Mouse (Mus musculus): ENCODE results near the gene Gm13276. TPM values are rescaled to one million over a fixed set of nuclear protein-coding genes. Genes with fewer than 3 reads are reported as not detected.

Gene Gm13276
- polyA plus RNA-seq, 1 experiment from 2014 or later, result not detected

Other genes starting within 250 kb of the Gm13276 start
- not detected for gene Ifna15, start 227.5 kb upstream of the Gm13276 start, polyA plus RNA-seq (2014; fragmentation: Illumina TruSeq; extraction: RNeasy Lipid Tissue Mini Kit (QIAGEN cat#74804); ENCODE audit: low read depth, low replicate concordance)
- not detected for gene Ifna14, start 213.9 kb upstream of the Gm13276 start, polyA plus RNA-seq (2014; fragmentation: Illumina TruSeq; extraction: RNeasy Lipid Tissue Mini Kit (QIAGEN cat#74804); ENCODE audit: low read depth, low replicate concordance)
- gene Ifna9, start 193.3 kb upstream of the Gm13276 start, polyA plus RNA-seq (2014; fragmentation: Illumina TruSeq; extraction: RNeasy Lipid Tissue Mini Kit (QIAGEN cat#74804); ENCODE audit: low read depth, low replicate concordance), result not detected
- not detected for gene Ifna12, start 182.3 kb upstream of the Gm13276 start, polyA plus RNA-seq (2014; fragmentation: Illumina TruSeq; extraction: RNeasy Lipid Tissue Mini Kit (QIAGEN cat#74804); ENCODE audit: low read depth, low replicate concordance)
- not detected for gene C87499, start 151.3 kb upstream of the Gm13276 start, polyA plus RNA-seq (2014; fragmentation: Illumina TruSeq; extraction: RNeasy Lipid Tissue Mini Kit (QIAGEN cat#74804); ENCODE audit: low read depth, low replicate concordance)
- not detected for gene Ifna13, start 141.2 kb upstream of the Gm13276 start, polyA plus RNA-seq (2014; fragmentation: Illumina TruSeq; extraction: RNeasy Lipid Tissue Mini Kit (QIAGEN cat#74804); ENCODE audit: low read depth, low replicate concordance)
- not detected for gene Ifna16, start 108.8 kb upstream of the Gm13276 start, polyA plus RNA-seq (2014; fragmentation: Illumina TruSeq; extraction: RNeasy Lipid Tissue Mini Kit (QIAGEN cat#74804); ENCODE audit: low read depth, low replicate concordance)
- not detected for gene Ifna2, start 101.8 kb upstream of the Gm13276 start, polyA plus RNA-seq (2014; fragmentation: Illumina TruSeq; extraction: RNeasy Lipid Tissue Mini Kit (QIAGEN cat#74804); ENCODE audit: low read depth, low replicate concordance)
- gene Ifnab, start 94.3 kb upstream of the Gm13276 start, polyA plus RNA-seq (2014; fragmentation: Illumina TruSeq; extraction: RNeasy Lipid Tissue Mini Kit (QIAGEN cat#74804); ENCODE audit: low read depth, low replicate concordance), result not detected
- gene Gm26566, start 63.9 kb upstream of the Gm13276 start, polyA plus RNA-seq (2014; fragmentation: Illumina TruSeq; extraction: RNeasy Lipid Tissue Mini Kit (QIAGEN cat#74804); ENCODE audit: low read depth, low replicate concordance), result not detected
- gene Klhl9, start 63.2 kb upstream of the Gm13276 start, polyA plus RNA-seq (2014; fragmentation: Illumina TruSeq; extraction: RNeasy Lipid Tissue Mini Kit (QIAGEN cat#74804); ENCODE audit: low read depth, low replicate concordance), result 132 TPM
- not detected for gene Gm13271, start 30.8 kb upstream of the Gm13276 start, polyA plus RNA-seq (2014; fragmentation: Illumina TruSeq; extraction: RNeasy Lipid Tissue Mini Kit (QIAGEN cat#74804); ENCODE audit: low read depth, low replicate concordance)
- not detected for gene Gm13283, start 25.6 kb upstream of the Gm13276 start, polyA plus RNA-seq (2014; fragmentation: Illumina TruSeq; extraction: RNeasy Lipid Tissue Mini Kit (QIAGEN cat#74804); ENCODE audit: low read depth, low replicate concordance)
- gene Gm13290, start 11.9 kb upstream of the Gm13276 start, polyA plus RNA-seq (2014; fragmentation: Illumina TruSeq; extraction: RNeasy Lipid Tissue Mini Kit (QIAGEN cat#74804); ENCODE audit: low read depth, low replicate concordance), result not detected
- gene Gm13289, start 8.8 kb upstream of the Gm13276 start, polyA plus RNA-seq (2014; fragmentation: Illumina TruSeq; extraction: RNeasy Lipid Tissue Mini Kit (QIAGEN cat#74804); ENCODE audit: low read depth, low replicate concordance), result not detected
- gene Gm13272, start 5.9 kb upstream of the Gm13276 start, polyA plus RNA-seq (2014; fragmentation: Illumina TruSeq; extraction: RNeasy Lipid Tissue Mini Kit (QIAGEN cat#74804); ENCODE audit: low read depth, low replicate concordance), result not detected
- gene Ifnz, start 3.6 kb upstream of the Gm13276 start, polyA plus RNA-seq (2014; fragmentation: Illumina TruSeq; extraction: RNeasy Lipid Tissue Mini Kit (QIAGEN cat#74804); ENCODE audit: low read depth, low replicate concordance), result not detected
- not detected for gene Gm13277, start 2.9 kb downstream of the Gm13276 start, polyA plus RNA-seq (2014; fragmentation: Illumina TruSeq; extraction: RNeasy Lipid Tissue Mini Kit (QIAGEN cat#74804); ENCODE audit: low read depth, low replicate concordance)
- not detected for gene Gm13278, start 5.8 kb downstream of the Gm13276 start, polyA plus RNA-seq (2014; fragmentation: Illumina TruSeq; extraction: RNeasy Lipid Tissue Mini Kit (QIAGEN cat#74804); ENCODE audit: low read depth, low replicate concordance)
- gene Gm13275, start 8.8 kb downstream of the Gm13276 start, polyA plus RNA-seq (2014; fragmentation: Illumina TruSeq; extraction: RNeasy Lipid Tissue Mini Kit (QIAGEN cat#74804); ENCODE audit: low read depth, low replicate concordance), result not detected
- not detected for gene Gm13279, start 11.7 kb downstream of the Gm13276 start, polyA plus RNA-seq (2014; fragmentation: Illumina TruSeq; extraction: RNeasy Lipid Tissue Mini Kit (QIAGEN cat#74804); ENCODE audit: low read depth, low replicate concordance)
- gene Gm13285, start 14.0 kb downstream of the Gm13276 start, polyA plus RNA-seq (2014; fragmentation: Illumina TruSeq; extraction: RNeasy Lipid Tissue Mini Kit (QIAGEN cat#74804); ENCODE audit: low read depth, low replicate concordance), result not detected
- not detected for gene Gm13287, start 17.5 kb downstream of the Gm13276 start, polyA plus RNA-seq (2014; fragmentation: Illumina TruSeq; extraction: RNeasy Lipid Tissue Mini Kit (QIAGEN cat#74804); ENCODE audit: low read depth, low replicate concordance)
- not detected for gene Gm13288, start 19.8 kb downstream of the Gm13276 start, polyA plus RNA-seq (2014; fragmentation: Illumina TruSeq; extraction: RNeasy Lipid Tissue Mini Kit (QIAGEN cat#74804); ENCODE audit: low read depth, low replicate concordance)
- not detected for gene Ifna7, start 30.5 kb downstream of the Gm13276 start, polyA plus RNA-seq (2014; fragmentation: Illumina TruSeq; extraction: RNeasy Lipid Tissue Mini Kit (QIAGEN cat#74804); ENCODE audit: low read depth, low replicate concordance)
- gene Ifna11, start 34.2 kb downstream of the Gm13276 start, polyA plus RNA-seq (2014; fragmentation: Illumina TruSeq; extraction: RNeasy Lipid Tissue Mini Kit (QIAGEN cat#74804); ENCODE audit: low read depth, low replicate concordance), result not detected
- not detected for gene Ifna6, start 41.7 kb downstream of the Gm13276 start, polyA plus RNA-seq (2014; fragmentation: Illumina TruSeq; extraction: RNeasy Lipid Tissue Mini Kit (QIAGEN cat#74804); ENCODE audit: low read depth, low replicate concordance)
- gene Ifna5, start 49.8 kb downstream of the Gm13276 start, polyA plus RNA-seq (2014; fragmentation: Illumina TruSeq; extraction: RNeasy Lipid Tissue Mini Kit (QIAGEN cat#74804); ENCODE audit: low read depth, low replicate concordance), result not detected
- gene Ifna4, start 56.2 kb downstream of the Gm13276 start, polyA plus RNA-seq (2014; fragmentation: Illumina TruSeq; extraction: RNeasy Lipid Tissue Mini Kit (QIAGEN cat#74804); ENCODE audit: low read depth, low replicate concordance), result not detected
- not detected for gene Ifna1, start 64.4 kb downstream of the Gm13276 start, polyA plus RNA-seq (2014; fragmentation: Illumina TruSeq; extraction: RNeasy Lipid Tissue Mini Kit (QIAGEN cat#74804); ENCODE audit: low read depth, low replicate concordance)
- not detected for gene Ifne, start 94.5 kb downstream of the Gm13276 start, polyA plus RNA-seq (2014; fragmentation: Illumina TruSeq; extraction: RNeasy Lipid Tissue Mini Kit (QIAGEN cat#74804); ENCODE audit: low read depth, low replicate concordance)